Mouse (Mus musculus) brain, embryonic 14.5 days (tissue): ENCODE results near the gene H2-Ob. TPM values are rescaled to one million over a fixed set of nuclear protein-coding genes. Genes with fewer than 3 reads are reported as not detected.

Experiments
- DNase-seq: peaks from one replicate; pipeline ENCODE4 v3.0.0-alpha.2; 2011; ENCODE audit warnings: low read depth
- CTCF ChIP-seq: fragments of 200-500 bp; IDR thresholded peaks from 2 replicates; pipeline ENCODE4 v1.5.1; 2012; ENCODE audit warnings: inconsistent platforms, mild to moderate bottlenecking, moderate library complexity, borderline replicate concordance; ENCODE audit not compliant: insufficient read depth, insufficient read length; ENCODE audit errors: extremely low read depth
- POLR2A ChIP-seq: fragments of 200-500 bp; IDR thresholded peaks from 2 replicates; pipeline ENCODE4 v1.6.1; 2012; ENCODE audit warnings: mild to moderate bottlenecking, inconsistent platforms, borderline replicate concordance; ENCODE audit not compliant: poor library complexity, insufficient read depth, insufficient read length, severe bottlenecking; ENCODE audit errors: extremely low read depth
- polyA plus RNA-seq: library from polyadenylated mRNA; depleted of rRNA; stranded (reverse); fragments of >200 nt; gene quantifications from 2 replicates; pipeline ENCODE4 v1.2.3, GENCODE M21; 2012

H2-Ob gene
- polyA plus RNA-seq, 1 experiment, result 0.04 TPM

GRCm38 (mm10) chr17:34200772-34201505, 37.8 kb upstream of the H2-Ob start:
- DNase-seq, result no peak
- no peak for TF ChIP-seq POLR2A
- TF ChIP-seq CTCF, result no peak

GRCm38 (mm10) chr17:34201506-34202055, 37.1 kb upstream of the H2-Ob start:
- TF ChIP-seq CTCF (no peak), POLR2A (no peak)
- DNase-seq, result no peak

GRCm38 (mm10) chr17:34202760-34203442, 35.8 kb upstream of the H2-Ob start:
- TF ChIP-seq CTCF (no peak), POLR2A (no peak)
- no peak for DNase-seq

- no peak for DNase-seq
Observed at GRCm38 (mm10) chr17:34203444-34203843, 35.3 kb upstream of the H2-Ob start, which contains the start of gene Tap2. Tap2 (plus strand) TSS chr17:34203527.

GRCm38 (mm10) chr17:34204303-34205010, 34.2 kb upstream of the H2-Ob start:
- peak; percentile 75 for DNase-seq
- TF ChIP-seq CTCF, result peak; percentile 90
- TF ChIP-seq POLR2A, result no peak

More at GRCm38 (mm10) chr17:34203444-34203843, 35.3 kb upstream of the H2-Ob start, which contains the start of gene Tap2:
- no peak for TF ChIP-seq CTCF
- TF ChIP-seq POLR2A, result no peak

GRCm38 (mm10) chr17:34205021-34205745, 33.5 kb upstream of the H2-Ob start:
- TF ChIP-seq CTCF, result no peak
- TF ChIP-seq POLR2A, result no peak
- DNase-seq, result no peak

GRCm38 (mm10) chr17:34205746-34206176, 32.9 kb upstream of the H2-Ob start:
- DNase-seq, result peak; percentile 29
- TF ChIP-seq POLR2A (no peak), CTCF (peak; percentile 51; the same call in 1 of the 2 replicates)

- no peak for TF ChIP-seq POLR2A
- TF ChIP-seq CTCF, result no peak
- DNase-seq, result no peak
Observed at GRCm38 (mm10) chr17:34206731-34207130, 32.0 kb upstream of the H2-Ob start.

GRCm38 (mm10) chr17:34207456-34207855, 31.2 kb upstream of the H2-Ob start:
- DNase-seq, result no peak
- TF ChIP-seq CTCF (no peak), POLR2A (no peak)

- no peak for TF ChIP-seq CTCF
- TF ChIP-seq POLR2A, result no peak
- no peak for DNase-seq
Observed at GRCm38 (mm10) chr17:34207866-34208265, 30.8 kb upstream of the H2-Ob start.

- TF ChIP-seq CTCF, result no peak
- TF ChIP-seq POLR2A, result no peak
- DNase-seq, result no peak
Observed at GRCm38 (mm10) chr17:34208421-34208820, 30.3 kb upstream of the H2-Ob start.

GRCm38 (mm10) chr17:34209680-34210079, 29.0 kb upstream of the H2-Ob start:
- TF ChIP-seq POLR2A, result no peak
- TF ChIP-seq CTCF, result peak; percentile 17; the same call in 1 of the 2 replicates
- DNase-seq, result no peak
